Mouse (Mus musculus): ENCODE measurements around the gene Gapt. TPM values are rescaled to one million over a fixed set of nuclear protein-coding genes. Genes with fewer than 3 reads are reported as not detected.

Gene Gapt
- 1.4 TPM for polyA plus RNA-seq (2014; fragmentation: Illumina TruSeq; extraction: RNeasy Lipid Tissue Mini Kit (QIAGEN cat#74804); ENCODE audit: insufficient read depth, low read depth, low replicate concordance)

GRCm38 (mm10) chr13:110356941-110357340 lies at the start of gene Gapt:
Gapt (minus strand) TSS chr13:110357199.

GRCm38 (mm10) chr13:110394291-110395178 lies 37.5 kb upstream of the Gapt start, which contains the start of gene Plk2:
Plk2 (plus strand) TSS chr13:110395046.

Other genes starting within 250 kb of the Gapt start
- gene Rab3c, start 76.2 kb downstream of the Gapt start, polyA plus RNA-seq (2014; fragmentation: Illumina TruSeq; extraction: RNeasy Lipid Tissue Mini Kit (QIAGEN cat#74804); ENCODE audit: insufficient read depth, low read depth, low replicate concordance): 0.52 TPM
- 26.6 TPM for gene Plk2, start 37.8 kb upstream of the Gapt start, polyA plus RNA-seq (2014; fragmentation: Illumina TruSeq; extraction: RNeasy Lipid Tissue Mini Kit (QIAGEN cat#74804); ENCODE audit: insufficient read depth, low read depth, low replicate concordance)